Mouse (Mus musculus) Patski (cell line): ENCODE measurements at regions not wholly inside any gene's neighbourhood (a gene's known extent, or its start where the extent isn't known, plus 50 kb on each side); places are given as distances from the start of the nearest gene placed in this dataset.

Source experiments
- ATAC-seq: fragments of 100-300 bp; one replicate; pipeline ENCODE4 v1.8.0; 2021
- CTCF ChIA-PET: fragments of 350-600 bp; sonication (Branson Sonifier 250); formaldehyde crosslinking; loops from one replicate; lab custom pipeline; 2022; ENCODE audit warnings: inconsistent platforms; lab: Charles Lee
- POLR2A ChIA-PET: fragments of 350-600 bp; sonication (Branson Sonifier 250); formaldehyde crosslinking; loops from one replicate; lab custom pipeline; 2022; ENCODE audit warnings: antibody characterized with exemption, inconsistent platforms; lab: Charles Lee
- DNase-seq: peaks from one replicate; pipeline ENCODE4 v3.0.0-alpha.2; 2011; ENCODE audit warnings: low read depth, low spot score
- H3K27me3 ChIP-seq: fragments of 371-371 bp; one replicate; pipeline ENCODE4 v1.5.1; 2021
- CTCF ChIP-seq: fragments of 100-300 bp; IDR thresholded peaks from one replicate; pipeline ENCODE4 v1.5.1; 2021
- in situ Hi-C: fragments of 300-500 bp; cut with MboI; formaldehyde crosslinking; loops from 3 replicates; pipeline ENCODE4 v1.11.1; 2018; ENCODE audit warnings: low pct_unique_long_range_greater_than_20kb, mixed read lengths

DNA sequence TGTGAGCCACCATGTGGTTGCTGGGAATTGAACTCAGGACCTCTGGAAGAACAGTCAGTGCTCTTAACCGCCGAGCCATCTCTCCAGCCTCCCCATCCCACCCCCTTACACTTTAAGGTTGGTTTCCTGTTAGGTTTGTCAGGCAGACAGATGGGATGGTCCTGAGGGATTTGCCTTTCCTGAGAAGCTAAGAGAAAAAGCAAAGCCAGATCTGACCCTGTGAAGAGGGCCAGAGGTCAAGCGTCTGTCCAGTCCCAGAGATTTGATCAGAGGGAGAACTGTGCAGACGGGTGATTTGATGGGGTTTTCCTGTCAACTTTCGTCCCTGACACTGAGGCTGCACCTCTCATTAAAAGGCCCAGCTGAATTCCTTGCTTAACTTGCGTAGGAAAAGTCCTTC is 75.4 kb upstream of the Irf2bp2 start:
- in situ Hi-C loops: loop anchor here (5.0 kb wide), 2 partner anchors 178 to 253 kb away; no protein-coding TSS in a partner anchor
- TF ChIP-seq CTCF: no peak
- DNase-seq (no peak), ATAC-seq (no peak)
- POLR2A ChIA-PET: interaction anchor here (0.6 to 1.3 kb wide), 3 partner anchors 14 to 102 kb away, joined by 3 to 4 read pairs (median 3); no protein-coding TSS in a partner anchor
- CTCF ChIA-PET: interaction anchor here (1.5 to 1.8 kb wide), 2 partner anchors 13 to 29 kb away, joined by 3 to 8 read pairs; no protein-coding TSS in a partner anchor
- H3K27me3 ChIP-seq: no peaks in the 10 kb centered on the region

DNA sequence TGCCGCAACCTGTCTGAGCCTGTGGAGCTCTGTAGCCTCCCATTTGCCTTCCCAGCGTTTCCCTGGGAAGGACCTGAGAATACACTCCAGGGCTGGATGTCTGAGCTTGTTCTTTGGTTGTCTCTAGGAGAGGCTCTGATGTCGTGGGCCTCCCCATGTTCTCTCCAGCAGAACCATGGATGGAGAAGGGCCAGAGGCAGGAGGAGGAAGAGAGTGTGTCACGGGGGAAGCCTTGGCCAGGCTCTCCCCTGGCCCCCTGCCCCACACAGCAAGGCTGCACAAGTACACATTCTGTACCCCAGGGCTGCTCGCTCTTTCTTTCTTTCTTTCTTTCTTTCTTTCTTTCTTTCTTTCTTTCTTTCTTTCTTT is 74.9 kb upstream of the Irf2bp2 start:
- in situ Hi-C loops: loop anchor here (5.0 kb wide), 2 partner anchors 179 to 254 kb away; no protein-coding TSS in a partner anchor
- ATAC-seq (no peak), DNase-seq (no peak)
- no peak for TF ChIP-seq CTCF
- POLR2A ChIA-PET: interaction anchor here (0.6 to 1.3 kb wide), 3 partner anchors 14 to 103 kb away, joined by 3 to 4 read pairs (median 3); no protein-coding TSS in a partner anchor
- CTCF ChIA-PET: interaction anchor here (0.7 to 1.8 kb wide), 3 partner anchors 13 to 252 kb away, joined by 3 to 8 read pairs (median 3); no protein-coding TSS in a partner anchor
- H3K27me3 ChIP-seq: no peaks in the 10 kb centered on the region

DNA sequence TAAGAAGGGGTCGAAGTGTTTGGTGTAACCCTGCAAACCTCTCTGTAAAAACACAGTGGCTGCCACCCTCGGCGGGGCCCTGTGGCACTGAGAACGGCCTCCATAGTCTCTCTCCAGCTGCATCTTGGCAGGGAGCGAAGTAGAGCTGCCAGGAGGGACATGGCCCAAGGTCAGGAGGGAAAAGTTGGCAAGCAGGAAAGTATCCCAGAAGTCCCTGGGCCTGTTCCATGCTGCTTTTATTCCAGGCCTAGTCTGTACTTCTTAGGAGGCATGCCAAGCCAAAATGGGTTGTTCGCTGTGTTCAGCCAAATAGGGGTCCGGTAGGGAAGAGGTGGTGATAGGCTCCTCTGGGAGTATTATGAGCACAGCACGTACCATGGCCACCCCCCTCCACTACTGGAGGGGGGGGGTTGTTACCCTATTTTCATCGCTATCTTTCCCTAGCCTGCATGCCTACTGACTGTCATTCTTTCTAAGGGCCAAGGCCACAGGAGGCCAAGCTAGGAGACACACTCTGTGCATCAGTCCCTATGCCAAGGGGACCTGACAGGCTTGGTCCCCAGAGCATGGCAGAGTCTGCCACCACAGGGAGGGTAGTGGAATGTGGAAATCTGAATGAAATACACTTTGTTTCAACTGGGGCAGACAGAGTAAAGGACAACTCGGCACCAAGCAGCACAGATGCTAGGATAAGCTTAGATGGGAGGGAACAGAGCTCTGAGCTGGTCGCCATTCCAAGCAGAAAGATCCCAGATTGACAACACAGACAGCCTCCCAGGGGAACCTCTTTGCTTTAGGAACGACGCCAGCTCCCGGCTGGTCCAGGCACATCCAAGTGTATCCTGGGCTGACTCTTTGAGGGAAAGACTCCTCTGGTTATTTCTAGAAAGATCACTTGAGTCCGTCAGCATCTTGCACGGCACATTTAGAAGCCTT is 74.2 kb upstream of the Irf2bp2 start:
- no peak for TF ChIP-seq CTCF
- H3K27me3 ChIP-seq: no peaks in the 10 kb centered on the region
- no peak for ATAC-seq
- POLR2A ChIA-PET: interaction anchor here (0.8 to 2.1 kb wide), 3 partner anchors 15 to 180 kb away, joined by 3 to 10 read pairs (median 3); no protein-coding TSS in a partner anchor
- no peak for DNase-seq
- CTCF ChIA-PET: interaction anchor here (0.7 to 1.8 kb wide), 3 partner anchors 14 to 253 kb away, joined by 3 to 8 read pairs (median 3); no protein-coding TSS in a partner anchor
- in situ Hi-C loops: loop anchor here (5.0 kb wide), 2 partner anchors 179 to 254 kb away; no protein-coding TSS in a partner anchor

DNA sequence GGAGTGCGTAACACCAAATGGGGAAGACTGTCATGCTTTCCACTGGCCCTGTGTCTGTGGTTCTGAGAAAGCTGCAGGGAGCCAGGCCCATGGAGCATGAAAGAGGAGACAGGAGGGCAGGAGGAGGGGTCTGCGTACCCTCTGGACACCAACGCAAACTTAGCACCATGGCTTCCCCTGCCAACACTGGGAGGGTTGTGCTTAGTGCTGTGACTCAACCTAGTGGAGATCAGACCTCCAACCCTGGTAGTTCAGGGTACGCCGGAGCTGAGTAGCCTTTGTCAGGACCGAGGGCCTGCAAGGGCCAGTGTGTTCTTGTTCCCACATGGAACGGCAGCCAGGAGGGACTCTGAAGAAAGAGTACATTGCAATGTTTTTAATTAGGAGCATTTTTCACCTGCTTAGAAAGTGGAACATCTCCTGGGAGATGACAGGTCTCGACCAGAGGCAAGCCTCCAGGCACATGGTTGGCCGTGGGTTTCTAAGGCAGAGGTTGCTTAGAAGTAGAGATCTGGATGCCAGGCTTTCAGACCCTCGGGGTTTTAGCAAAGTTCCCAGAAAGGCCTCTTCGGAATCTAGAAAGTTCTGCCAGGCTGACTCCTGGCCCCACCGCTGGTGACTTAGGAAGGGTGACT is 73.4 kb upstream of the Irf2bp2 start:
- peak; percentile 26 for ATAC-seq
- no peak for DNase-seq
- POLR2A ChIA-PET: interaction anchor here (1.6 to 3.4 kb wide), 3 partner anchors 66 to 180 kb away, joined by 3 to 38 read pairs (median 10); partner anchors contain the start of gene Irf2bp2
- CTCF ChIA-PET: interaction anchor here (1.0 to 1.5 kb wide), 2 partner anchors 18 to 182 kb away, joined by 3 to 5 read pairs; no protein-coding TSS in a partner anchor
- no peaks in the 10 kb centered on the region for H3K27me3 ChIP-seq
- in situ Hi-C loops: loop anchor here (5.0 kb wide), 2 partner anchors 180 to 255 kb away; no protein-coding TSS in a partner anchor
- TF ChIP-seq CTCF: no peak

DNA sequence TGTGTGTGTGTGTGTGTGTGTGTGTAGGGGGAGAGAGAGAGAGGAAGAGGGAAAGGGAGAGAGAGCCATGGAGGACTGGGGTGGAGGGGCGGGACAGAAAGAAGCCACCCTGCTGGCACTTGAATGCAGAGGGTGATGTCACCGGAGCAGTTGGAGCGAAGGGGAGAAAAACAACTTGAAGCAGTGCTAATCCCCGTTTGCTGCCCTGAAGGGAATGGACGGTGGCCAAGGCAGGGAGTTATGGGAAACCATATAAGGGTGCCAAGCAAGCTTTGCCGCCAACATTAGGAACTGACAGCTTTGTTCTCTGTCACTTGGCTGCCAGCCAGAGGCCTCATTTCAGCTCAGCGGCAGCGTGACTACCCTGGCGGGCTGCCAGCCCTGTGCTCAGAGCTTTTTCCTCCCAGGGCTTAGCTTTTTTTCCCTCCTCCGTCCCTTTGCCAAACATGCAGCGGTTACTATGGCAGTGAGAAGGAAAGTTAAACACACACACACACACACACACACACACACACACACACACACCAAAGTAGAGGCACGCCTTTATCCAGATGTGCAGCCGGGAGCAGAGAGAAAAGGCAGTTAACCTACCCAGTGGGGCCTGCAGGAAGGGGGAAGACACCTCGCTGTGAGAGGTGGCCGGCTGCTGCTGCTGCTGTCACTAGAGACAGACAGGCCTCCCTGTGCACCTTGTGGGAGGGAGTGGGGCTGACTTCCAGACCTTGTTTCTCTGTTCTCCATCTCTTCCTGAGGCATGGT is 72.7 kb upstream of the Irf2bp2 start:
- in situ Hi-C loops: loop anchor here (5.0 kb wide), 2 partner anchors 181 to 256 kb away; no protein-coding TSS in a partner anchor
- H3K27me3 ChIP-seq: no peaks in the 10 kb centered on the region
- POLR2A ChIA-PET: interaction anchor here (0.6 to 3.4 kb wide), 13 partner anchors 21 to 253 kb away, joined by 3 to 38 read pairs (median 3); partner anchors contain the start of gene Irf2bp2
- peak; percentile 100 for DNase-seq
- CTCF ChIA-PET: interaction anchor here (1.0 to 1.7 kb wide), 7 partner anchors 19 to 183 kb away, joined by 3 to 7 read pairs (median 4); no protein-coding TSS in a partner anchor
- ATAC-seq: peak; percentile 54
- no peak for TF ChIP-seq CTCF

DNA sequence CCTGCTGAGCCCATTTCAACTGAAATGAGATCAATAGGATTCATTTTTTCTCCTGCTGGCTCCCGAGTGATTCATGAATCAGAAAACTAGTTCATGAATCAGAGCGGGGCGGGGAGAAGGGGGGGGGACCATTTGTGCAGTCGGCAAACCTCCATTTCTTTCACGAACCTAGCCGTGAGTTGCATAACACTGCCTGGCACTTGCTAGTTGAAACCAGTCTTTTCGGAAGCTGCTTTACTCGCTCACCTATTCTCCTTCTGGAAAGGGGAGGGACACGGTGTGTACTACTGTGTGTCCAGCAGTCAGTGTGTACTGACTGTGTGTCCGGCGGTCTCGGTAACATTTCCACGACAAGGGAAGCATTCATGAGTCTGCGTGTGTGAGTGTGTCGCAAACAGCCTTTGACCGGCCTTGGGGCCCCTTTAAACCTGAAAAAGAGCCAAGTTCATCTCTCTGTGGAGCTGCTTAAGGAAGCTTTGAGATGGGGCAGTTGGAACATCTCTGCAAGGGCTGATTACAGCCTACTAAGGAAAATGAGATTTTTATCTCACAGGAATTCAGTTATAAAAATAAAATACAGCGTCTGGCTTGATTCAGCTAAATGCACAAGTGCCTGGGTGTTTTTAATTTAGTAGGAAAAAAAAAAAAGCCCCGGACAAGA is 71.9 kb upstream of the Irf2bp2 start:
- no peak for TF ChIP-seq CTCF
- in situ Hi-C loops: loop anchor here (5.0 kb wide), 2 partner anchors 182 to 257 kb away; no protein-coding TSS in a partner anchor
- H3K27me3 ChIP-seq: no peaks in the 10 kb centered on the region
- ATAC-seq (peak; percentile 7), DNase-seq (no peak)
- POLR2A ChIA-PET: interaction anchor here (0.6 to 3.4 kb wide), 14 partner anchors 20 to 253 kb away, joined by 3 to 38 read pairs (median 4); partner anchors contain the start of gene Irf2bp2
- CTCF ChIA-PET: interaction anchor here (1.0 to 1.7 kb wide), 8 partner anchors 17 to 184 kb away, joined by 3 to 7 read pairs (median 4); no protein-coding TSS in a partner anchor

DNA sequence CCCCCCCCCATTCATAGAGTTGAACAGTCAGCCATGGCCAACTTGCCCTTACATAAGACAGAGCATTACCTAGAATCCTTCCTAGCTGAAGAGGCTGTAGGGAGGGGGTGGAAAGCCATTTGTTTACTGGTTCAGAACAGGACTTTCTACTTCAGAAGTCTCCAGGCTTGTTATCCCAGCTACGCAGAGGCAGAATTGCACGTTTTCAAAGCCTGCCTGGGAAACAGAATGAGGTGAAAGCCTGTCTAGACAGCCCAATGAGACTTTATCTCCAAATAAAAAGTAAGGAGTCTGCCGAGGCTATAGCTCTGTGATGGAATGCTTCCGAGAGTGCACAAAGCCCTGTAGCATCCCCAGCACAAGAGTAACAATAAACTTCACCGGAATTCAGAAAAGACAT is 71.1 kb upstream of the Irf2bp2 start:
- no peaks in the 10 kb centered on the region for H3K27me3 ChIP-seq
- TF ChIP-seq CTCF: no peak
- DNase-seq (no peak), ATAC-seq (no peak)
- POLR2A ChIA-PET: interaction anchor here (3.4 kb wide), 1 partner anchor 71 kb away, joined by 38 read pairs; the partner anchor contains the start of gene Irf2bp2
- in situ Hi-C loops: loop anchor here (5.0 kb wide), 4 partner anchors 48 to 257 kb away; no protein-coding TSS in a partner anchor
- CTCF ChIA-PET: interaction anchor here (1.6 to 1.7 kb wide), 3 partner anchors 18 to 69 kb away, joined by 3 to 6 read pairs (median 4); no protein-coding TSS in a partner anchor
